Mouse (Mus musculus): Measurements from ENCODE around the gene P2ry2. TPM values are rescaled to one million over a fixed set of nuclear protein-coding genes. Genes with fewer than 3 reads are reported as not detected.

Gene P2ry2
- total RNA-seq (2015), result 5.5 and 5.7 TPM in 2 replicates
- total RNA-seq (2017), result 6.8 and 6.9 TPM in 2 replicates

DNA sequence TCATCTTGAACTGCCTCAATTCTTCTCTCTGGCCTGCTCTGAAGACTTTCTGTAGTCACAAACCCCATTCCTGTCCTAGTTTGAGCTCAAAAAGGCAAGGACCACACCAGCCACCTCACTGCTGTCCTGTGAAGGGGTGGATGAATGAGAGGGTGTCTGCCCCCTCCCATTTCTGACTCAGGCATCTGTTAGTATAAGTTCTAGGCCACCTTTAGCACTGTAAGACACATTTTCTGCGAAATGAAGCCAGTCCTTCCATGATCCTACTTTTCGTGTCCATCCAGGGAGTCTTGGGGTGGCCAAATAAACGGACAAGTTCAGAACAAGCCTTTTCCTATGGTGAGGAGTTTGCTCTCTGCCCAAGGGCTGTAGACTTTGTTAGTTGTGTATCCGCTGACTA is at the start of gene P2ry2:
Gene P2ry2, minus strand, starts transcription at position 326 of the 400 bp plus-strand sequence.
- ATAC-seq (replicated peaks; ENCODE audit: poor library complexity), result no peak

DNA sequence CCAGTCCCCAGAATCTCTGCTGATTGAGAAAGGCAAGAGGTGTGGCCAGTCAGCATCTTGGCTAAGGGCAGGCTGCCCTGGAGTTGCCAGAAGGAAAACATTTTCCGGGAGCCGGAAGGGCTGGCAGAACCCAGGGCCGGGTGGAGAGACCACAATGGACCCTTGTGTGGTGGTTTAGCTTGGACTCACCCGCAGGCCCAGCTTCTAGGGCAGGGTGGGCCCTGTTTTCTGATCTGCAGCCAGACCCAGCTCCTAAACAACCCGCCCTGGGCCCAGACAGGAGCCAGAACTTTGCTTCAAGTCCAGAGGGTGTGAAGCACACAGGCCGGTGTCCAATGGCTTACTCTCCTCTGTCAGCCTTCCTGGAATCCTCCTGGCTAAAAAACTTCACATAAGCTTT is 49.6 kb upstream of the P2ry2 start:
- ATAC-seq (replicated peaks; ENCODE audit: poor library complexity), result no peak

DNA sequence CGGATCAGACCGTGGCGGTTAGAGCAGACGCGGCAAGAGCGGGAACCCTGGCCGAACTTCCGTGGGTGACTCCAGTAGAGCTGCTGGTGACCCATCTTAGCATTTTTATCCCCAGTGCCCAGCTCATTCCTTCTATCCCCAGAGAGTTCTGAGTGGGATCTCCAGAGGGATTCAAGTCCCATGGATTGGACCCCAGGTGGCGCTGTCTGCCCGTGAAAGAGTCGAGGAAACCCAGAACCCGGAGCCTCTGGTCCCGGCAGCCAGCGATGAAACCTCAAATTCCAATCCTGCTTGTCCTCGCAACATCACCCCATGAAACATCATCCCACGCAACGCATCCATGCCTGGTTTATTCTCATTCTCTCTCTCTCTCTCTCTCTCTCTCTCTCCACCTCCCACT is 48.7 kb upstream of the P2ry2 start:
- ATAC-seq (replicated peaks; ENCODE audit: poor library complexity), result peak; percentile 69

DNA sequence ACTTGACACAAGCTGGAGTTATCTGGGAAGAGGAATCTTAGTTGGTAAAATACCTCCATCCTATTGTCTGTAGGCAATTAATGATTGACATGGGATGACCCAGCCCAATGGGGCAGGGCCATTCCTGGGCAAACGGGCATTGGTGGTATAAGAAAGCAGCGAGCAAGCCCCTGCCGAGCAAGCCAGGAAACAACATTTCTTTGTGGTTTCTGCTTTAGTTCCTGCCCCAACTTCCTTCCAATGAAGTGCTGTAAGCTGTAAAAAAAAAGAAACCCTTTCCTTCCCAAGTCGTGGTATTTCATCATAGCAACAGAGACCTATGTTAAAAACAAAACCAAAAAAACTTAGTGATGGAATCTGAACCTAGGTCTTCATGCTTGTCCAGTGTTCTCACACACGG is 47.8 kb upstream of the P2ry2 start:
- peak; percentile 78 for ATAC-seq (replicated peaks; ENCODE audit: poor library complexity)

DNA sequence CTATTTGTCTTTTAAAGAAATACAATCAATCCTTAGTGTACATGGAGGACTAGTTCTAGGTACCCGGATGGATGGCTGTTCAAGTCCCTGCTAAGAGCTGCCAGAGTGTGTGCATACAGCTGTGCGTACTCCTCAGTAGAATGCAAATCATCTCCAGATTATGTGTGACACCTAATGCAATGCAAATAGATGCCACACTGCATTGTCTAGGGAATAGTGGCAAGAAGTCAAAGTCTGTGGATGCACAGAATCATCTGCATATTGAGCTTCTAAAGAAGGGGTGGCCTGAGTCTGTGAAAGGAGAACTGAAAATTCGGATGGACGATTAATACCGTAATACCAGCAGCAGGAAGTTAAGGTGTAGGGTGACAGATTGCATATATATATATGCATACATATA is 46.5 kb upstream of the P2ry2 start:
- no peak for ATAC-seq (replicated peaks; ENCODE audit: poor library complexity)

DNA sequence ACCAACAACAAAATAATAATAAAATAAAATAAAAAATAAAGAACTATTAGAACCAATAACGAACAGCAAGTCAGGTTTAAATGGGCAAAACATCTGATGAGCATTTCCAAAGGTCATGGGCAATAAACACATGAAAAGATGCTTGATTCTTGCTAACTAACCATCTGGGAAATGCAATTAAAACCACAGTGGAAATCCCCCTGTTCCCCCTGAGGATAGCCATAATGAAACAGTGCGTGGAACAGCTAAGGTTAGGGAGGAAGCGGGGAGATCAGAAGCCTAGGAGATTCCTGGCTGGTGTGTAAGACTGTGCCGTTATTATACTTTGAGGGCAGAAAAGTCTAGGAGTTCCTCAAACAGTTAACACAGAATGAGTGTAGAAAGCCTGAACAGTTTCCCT is 44.6 kb upstream of the P2ry2 start:
- ATAC-seq (replicated peaks; ENCODE audit: poor library complexity), result no peak

DNA sequence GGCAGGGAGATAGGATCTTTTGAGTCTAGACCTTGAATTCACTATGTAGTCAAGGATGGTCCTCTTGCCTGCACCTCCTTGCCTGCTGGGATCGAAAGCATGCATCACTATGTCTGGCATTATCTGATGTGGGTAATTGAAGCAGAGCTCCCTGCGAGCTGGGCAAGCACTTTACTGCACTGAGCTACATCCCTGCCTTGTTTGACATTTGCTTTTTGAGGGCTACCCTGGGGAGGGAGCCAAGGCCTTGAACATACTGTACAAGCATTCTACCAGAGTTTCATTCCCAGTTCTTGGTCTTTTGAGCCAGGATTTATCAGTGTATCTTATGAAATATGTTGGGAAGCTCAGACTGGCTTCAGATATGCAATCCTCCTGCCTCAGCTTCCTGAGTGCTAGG is 40.5 kb upstream of the P2ry2 start:
- ATAC-seq (replicated peaks; ENCODE audit: poor library complexity), result no peak

DNA sequence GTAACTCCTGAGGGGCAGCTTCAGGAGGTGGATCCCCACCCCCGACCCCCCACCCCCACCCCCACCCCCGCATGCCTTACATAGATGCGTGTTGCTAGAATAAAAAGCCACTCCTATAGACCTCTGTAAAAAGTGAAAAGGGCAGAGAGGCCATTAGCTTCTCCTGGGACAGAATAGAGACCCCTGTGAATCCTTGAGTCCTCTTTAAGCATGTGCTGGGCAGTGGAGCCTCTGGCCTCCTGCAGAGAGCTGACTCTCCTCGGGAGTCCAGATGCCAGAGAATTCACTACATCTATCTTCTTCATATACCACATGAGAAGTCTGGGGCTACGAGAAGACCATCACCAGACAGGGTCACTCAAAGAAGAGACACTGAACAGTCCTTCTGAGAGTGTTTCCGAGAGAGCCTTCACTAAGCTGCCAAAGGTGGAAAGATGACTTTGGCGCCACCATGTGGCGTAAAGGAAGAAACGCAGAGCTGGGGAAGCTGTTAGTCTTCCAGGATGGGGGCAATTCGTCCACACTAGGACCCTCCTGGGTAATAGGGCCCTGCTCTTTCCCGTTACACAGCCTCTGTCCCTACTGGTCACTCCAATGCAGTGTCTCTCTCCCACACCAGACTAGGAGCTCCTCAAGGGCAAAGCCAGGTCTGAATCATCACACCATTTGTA is 39.0 kb upstream of the P2ry2 start:
- ATAC-seq (replicated peaks; ENCODE audit: poor library complexity), result peak; percentile 85

DNA sequence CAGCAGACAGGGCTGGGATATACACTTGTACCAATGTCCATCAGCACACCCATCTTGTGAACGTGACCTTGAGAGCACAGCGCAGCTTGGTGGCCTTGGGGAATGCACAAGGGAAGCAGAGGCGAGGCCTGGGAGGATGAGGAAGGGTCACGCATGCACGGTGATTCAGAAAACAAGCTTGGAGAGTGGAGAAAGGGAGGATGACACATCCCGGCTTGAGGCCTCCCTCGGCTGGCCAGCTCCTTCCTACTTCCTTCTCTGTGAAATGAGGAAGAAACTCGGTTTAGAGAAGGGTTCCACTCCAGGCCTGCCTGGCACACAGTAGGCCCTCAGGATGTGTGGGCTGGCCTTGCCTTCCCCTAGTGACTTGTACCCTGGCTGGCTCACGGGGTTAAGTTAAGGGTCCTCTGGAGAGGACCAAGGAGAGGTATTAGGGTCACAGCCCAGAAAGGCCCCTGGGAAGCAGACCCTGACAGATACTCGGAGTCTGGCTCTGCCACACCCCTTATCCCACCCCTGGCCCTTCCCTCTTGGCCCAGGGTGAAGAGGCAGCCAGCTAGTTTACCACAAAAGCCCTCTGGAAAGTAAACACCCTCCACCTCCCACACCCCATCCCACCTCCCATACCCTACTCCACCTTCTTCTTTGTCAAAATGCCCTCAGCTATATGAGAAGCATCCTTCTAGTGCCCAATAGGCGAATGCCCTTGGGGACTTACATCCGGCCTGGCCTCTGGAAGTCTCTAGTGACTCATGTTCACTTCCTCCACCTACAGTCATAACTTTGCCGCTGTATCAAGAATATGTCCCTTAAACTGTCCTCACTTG is 38.3 kb upstream of the P2ry2 start:
- ATAC-seq (replicated peaks; ENCODE audit: poor library complexity), result peak; percentile 72

DNA sequence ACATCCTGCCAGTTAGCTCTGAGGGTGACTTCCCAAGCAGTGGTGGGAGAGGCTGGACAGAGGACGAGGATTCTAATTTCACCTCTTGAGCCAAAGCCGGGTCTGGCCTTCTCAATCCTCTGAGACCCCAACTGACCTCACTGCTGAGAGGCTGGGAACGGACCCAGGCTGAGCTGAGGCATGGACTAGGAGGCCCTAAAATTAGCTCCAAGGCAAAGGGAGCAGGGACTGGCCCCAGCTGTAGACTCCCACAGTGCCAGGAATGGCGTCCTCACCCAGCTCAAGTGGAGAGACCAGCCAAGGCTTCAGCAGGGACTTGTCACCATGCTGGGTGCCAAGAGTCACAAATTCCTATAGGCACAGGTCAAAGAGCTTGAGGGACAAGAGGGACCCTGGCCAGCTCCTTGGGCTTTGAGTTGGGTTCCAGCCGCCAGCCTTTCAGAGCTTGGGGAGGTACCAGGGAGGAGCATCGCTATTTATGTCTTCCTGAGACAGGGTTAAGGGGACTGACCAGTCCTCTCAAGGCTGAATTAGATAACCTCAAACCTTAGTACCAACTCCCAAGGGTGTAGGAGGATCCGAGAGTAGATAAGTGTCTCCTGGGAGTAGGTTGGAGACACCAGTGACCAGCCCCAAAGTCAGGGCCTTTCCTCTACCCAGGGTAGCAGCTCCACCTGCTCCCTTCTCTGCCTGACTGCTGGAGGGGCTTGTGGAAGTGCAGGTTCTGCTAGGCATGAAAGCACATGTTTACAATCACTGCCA is 36.8 kb upstream of the P2ry2 start:
- ATAC-seq (replicated peaks; ENCODE audit: poor library complexity), result no peak

DNA sequence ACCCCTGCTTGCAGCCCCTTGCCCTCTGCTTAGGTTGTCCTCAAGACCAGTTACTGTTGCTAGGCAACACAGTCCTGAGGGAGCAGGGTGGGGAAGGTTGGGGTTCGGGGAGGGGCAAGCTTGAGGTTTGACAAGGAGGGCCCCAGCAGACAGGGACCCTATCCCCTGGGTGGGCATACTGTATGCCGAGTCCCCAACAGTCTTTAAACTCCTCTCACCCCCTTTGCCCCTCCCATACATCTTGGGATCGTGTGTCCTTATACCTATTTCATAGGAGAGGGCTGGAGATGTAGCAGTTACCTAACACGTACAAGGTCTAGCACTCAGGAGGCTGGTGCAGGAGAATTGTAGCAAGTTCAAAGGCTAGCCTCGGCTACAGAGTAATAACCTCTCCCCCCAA is 35.6 kb upstream of the P2ry2 start:
- ATAC-seq (replicated peaks; ENCODE audit: poor library complexity), result no peak

DNA sequence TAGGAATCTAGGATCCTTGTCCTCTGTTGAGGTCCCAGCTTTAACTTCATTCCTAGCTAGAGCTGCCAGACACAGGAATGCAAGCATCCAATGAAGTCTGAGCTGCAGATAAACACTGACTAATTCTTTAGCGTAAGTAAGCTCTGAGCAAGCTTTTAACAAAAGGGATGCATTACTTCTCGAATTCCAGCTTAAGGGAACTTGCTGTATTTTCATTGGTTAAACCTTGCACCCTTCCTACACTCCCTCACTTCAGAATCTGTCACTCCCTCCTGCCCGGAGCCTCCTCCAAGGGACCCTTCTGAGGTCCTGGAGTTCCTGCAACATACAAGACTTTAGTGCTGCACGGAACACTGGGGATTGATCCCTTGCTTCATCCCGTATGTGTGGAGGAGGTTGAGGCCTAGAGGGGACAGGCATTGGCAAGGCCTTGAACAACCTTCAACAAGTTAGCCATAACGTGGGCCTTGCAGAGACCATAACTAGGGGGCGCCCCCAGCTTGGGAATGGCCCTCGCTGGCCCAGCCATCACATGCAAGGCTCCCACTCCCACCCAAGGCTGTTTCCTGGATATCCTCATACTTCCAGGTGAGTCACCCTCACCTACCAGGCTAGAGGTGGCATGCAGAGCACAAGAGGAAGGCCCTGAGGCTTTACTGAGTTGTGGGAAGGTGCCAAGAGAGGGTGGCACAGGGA is 31.3 kb upstream of the P2ry2 start:
- ATAC-seq (replicated peaks; ENCODE audit: poor library complexity), result no peak

DNA sequence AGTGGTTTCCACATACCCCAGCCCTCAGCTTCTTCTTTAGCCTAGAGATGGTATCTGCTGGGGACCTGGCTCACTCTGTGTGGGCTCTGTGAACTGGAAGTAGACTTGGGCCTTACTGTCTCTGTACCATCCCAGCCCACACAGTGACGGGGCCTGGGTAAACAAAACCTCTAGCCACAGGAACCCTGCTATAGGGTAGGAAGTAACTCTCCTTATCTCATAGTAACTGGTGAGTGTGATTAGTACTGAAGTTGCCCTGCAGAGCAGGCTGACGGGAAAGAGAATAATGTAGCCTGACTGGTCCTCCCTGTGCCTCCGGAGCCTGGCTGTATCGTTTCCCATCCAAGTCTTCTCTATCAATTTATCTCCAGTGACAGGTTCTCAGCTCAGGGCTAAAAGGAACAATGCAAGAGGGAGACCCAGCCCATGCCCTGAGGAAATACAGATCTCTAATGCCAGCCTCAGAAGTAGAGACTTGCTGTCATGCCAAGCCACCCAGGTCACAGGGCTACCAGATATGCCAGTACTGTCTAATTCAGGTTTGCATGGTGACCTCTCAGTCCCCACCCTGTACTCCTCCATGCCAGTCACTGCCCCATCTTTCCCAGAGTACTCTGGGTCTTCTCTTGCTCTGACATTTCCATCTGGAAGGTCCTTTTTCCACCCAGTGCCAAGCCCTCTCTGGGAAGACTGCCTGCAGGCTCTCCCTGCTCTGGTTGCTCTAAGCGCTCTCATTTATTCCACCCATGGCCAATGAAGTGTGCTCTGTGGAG is 29.5 kb upstream of the P2ry2 start:
- ATAC-seq (replicated peaks; ENCODE audit: poor library complexity), result peak; percentile 91

DNA sequence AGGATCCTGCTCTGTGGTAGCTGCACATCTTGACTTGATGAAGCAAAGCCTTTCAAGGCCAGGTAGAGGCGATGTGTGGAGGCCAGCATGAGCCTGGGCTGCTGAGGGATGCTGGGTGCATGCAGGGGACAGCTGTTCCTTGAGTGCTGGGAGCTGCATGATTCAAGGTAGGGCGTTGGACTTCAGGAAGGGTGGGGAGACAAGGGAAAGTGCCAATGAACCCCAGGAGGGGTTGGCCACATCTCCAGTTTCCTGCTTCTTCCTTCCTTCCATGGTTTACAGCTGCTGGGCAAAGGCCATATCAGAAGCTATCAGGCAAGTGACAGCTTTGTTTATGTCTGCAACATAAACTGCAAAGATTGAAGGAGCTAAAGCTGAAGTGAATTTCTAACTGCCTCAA is 28.9 kb upstream of the P2ry2 start:
- ATAC-seq (replicated peaks; ENCODE audit: poor library complexity), result no peak

DNA sequence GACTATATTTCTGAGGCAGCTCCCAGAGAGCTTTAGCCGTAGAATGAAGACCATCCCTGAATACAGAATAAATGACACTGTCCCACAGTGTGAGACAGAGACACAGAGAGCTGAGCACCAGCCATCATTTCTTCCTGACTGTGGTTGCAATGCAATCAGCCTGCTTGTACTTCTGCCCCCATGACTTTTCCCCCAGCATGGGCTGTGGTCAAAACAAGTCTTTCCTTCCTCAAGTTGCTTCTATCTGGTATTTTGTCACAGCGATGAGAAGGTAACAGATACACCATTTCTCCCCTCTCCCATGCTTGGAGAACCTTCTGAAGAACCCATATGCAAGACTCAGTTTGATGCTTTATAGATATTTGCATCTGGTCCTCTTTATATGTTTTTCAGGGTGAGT is 20.7 kb upstream of the P2ry2 start:
- ATAC-seq (replicated peaks; ENCODE audit: poor library complexity), result no peak

DNA sequence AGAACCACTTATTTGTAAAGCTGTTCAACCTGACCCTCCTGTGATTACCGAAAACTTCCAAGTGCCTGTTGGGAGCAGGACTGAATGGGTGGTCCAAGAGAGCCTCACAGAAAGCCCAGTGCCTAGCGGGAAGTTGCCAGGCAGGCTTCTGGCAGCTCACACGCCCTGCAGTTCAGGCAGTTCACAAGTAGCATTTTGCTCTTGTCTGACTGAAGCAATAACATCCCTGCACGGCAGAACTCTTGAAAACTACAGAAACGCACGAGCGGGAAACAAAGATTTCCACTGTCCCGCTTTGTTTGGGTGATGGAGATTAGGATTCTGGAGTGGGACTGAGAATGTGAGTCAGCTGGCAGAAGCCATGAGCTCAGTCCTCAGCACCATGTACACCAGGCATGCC is 18.6 kb upstream of the P2ry2 start:
- ATAC-seq (replicated peaks; ENCODE audit: poor library complexity), result no peak

DNA sequence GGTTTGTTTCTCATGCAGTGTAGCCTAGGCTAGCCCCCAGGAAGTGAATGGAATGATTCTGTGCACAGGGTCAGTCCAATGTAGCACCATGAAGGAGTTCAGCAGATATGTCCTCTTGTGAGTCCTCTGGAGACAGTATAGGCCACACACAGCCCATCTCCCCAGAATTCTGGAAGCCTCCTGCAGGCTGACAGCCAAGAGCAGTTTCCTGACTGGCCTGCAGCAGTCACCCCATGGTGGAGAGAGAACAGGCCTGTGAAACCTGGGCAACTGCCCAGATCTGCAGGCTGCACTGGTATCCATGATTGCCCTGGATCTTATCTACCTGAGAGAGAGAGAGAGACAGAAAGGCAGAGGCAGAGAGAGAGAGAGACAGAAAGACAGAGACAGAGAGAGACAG is 18.1 kb upstream of the P2ry2 start:
- no peak for ATAC-seq (replicated peaks; ENCODE audit: poor library complexity)

DNA sequence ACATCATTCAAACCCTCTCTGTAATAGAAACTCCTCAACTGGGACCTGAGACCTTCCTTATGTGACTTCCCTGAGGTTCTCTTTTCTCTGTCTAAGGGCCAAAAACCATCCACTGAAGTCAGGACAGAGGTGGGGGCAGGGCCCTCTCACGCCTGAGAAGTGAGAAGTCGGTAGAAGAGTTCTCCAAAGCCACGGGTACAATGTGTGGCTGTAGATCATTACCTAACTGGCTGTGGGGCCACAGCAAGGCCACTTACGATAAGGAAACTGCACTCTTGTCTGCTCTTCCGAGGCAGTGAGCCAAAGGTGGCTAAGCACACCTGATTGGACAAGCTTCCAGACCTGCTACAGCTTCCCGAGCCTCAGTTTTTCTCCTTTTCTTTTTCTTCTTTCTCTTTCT is 16.8 kb upstream of the P2ry2 start:
- peak; percentile 66 for ATAC-seq (replicated peaks; ENCODE audit: poor library complexity)

DNA sequence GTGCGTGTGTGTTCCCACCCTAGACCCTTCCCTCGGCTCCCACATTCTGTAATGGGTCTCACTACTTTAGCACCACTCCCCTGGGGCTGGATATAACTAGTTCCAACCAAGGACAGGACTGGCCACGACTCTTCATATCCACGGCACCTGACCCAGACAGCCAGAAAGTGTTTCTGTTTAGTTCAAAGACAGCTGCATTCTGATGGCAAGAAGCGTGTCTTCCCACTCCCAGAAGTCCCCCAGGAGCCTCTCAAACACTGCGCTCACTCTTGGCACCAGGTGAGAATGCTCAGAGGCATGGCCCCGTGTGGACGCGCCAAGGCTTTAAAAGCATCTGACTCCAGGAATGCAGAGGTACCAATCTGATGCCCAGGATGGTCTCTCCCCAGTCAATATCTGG is 16.3 kb upstream of the P2ry2 start:
- no peak for ATAC-seq (replicated peaks; ENCODE audit: poor library complexity)

DNA sequence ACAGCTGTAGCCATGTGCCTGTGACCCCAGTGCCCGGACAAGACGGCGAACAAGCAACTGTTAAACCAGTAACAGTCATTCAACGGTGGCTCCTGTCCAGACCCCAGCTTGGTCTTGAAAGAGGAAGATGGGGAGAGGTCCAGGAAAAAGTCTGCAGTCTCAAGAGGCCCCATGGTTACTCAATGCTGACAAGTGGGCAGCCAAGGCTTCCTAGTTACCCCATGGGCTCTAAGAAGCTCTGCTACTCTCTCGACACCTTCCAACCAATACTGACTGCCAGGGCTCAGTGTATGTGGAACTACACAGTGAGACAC is 15.7 kb upstream of the P2ry2 start:
- peak; percentile 56 for ATAC-seq (replicated peaks; ENCODE audit: poor library complexity)
